Mouse (Mus musculus) frontal cortex, adult (tissue): Measurements from ENCODE around the gene Atg2b.

Experiments used
- ATAC-seq: cut with Nextera tagmentation; 2 replicates; pipeline ENCODE4 v1.9.2; 2017; ENCODE audit warnings: mild to moderate bottlenecking, moderate library complexity, mixed read lengths; ENCODE audit not compliant: low TSS enrichment

Gene Atg2b

GRCm38 (mm10) chr12:105685001-105685691, at the start of gene Atg2b:
Gene Atg2b (minus strand): TSS chr12:105685211.
- peak; percentile 92 for ATAC-seq

- ATAC-seq: no peak
These were observed 48.6 kb upstream of the Atg2b start for GRCm38 (mm10) chr12:105733370-105734159.

GRCm38 (mm10) chr12:105730851-105731460, 45.9 kb upstream of the Atg2b start:
- ATAC-seq: no peak

- no peak for ATAC-seq
These were observed 43.0 kb upstream of the Atg2b start for GRCm38 (mm10) chr12:105727964-105728363.

- no peak for ATAC-seq
These were observed 42.3 kb upstream of the Atg2b start for GRCm38 (mm10) chr12:105727268-105727667.

- no peak for ATAC-seq
These were observed 40.7 kb upstream of the Atg2b start for GRCm38 (mm10) chr12:105725736-105726135.

- ATAC-seq: no peak
These were observed 39.6 kb upstream of the Atg2b start for GRCm38 (mm10) chr12:105724616-105725015.

GRCm38 (mm10) chr12:105722657-105723056, 37.6 kb upstream of the Atg2b start:
- peak; percentile 93 for ATAC-seq

- no peak for ATAC-seq
These were observed 36.6 kb upstream of the Atg2b start for GRCm38 (mm10) chr12:105721452-105722132.

- ATAC-seq: no peak
These were observed 35.2 kb upstream of the Atg2b start for GRCm38 (mm10) chr12:105720196-105720595.

- peak; percentile 70 for ATAC-seq
These were observed 33.6 kb upstream of the Atg2b start for GRCm38 (mm10) chr12:105718616-105719015.

- ATAC-seq: no peak
These were observed 20.9 kb upstream of the Atg2b start, which contains the start of gene Ak7 for GRCm38 (mm10) chr12:105705799-105706487. Gene Ak7 (plus strand): TSS chr12:105705976.

GRCm38 (mm10) chr12:105700433-105700832, 15.4 kb upstream of the Atg2b start:
- ATAC-seq: no peak

GRCm38 (mm10) chr12:105697104-105697780, 12.2 kb upstream of the Atg2b start:
- no peak for ATAC-seq

- ATAC-seq: no peak
These were observed 10.8 kb upstream of the Atg2b start for GRCm38 (mm10) chr12:105695848-105696247.

- ATAC-seq: no peak
These were observed 9.0 kb upstream of the Atg2b start for GRCm38 (mm10) chr12:105694021-105694420.

GRCm38 (mm10) chr12:105689435-105689834, 4.4 kb upstream of the Atg2b start:
- ATAC-seq: no peak

- no peak for ATAC-seq
These were observed 3.5 kb upstream of the Atg2b start for GRCm38 (mm10) chr12:105688546-105688945.

GRCm38 (mm10) chr12:105687416-105687815, 2.4 kb upstream of the Atg2b start:
- no peak for ATAC-seq

GRCm38 (mm10) chr12:105686791-105687190, 1.8 kb upstream of the Atg2b start:
- ATAC-seq: no peak
